Mouse (Mus musculus) left cerebral cortex, postnatal 36 days (tissue): ENCODE results near the gene P2rx7. TPM values are rescaled to one million over a fixed set of nuclear protein-coding genes. Genes with fewer than 3 reads are reported as not detected.

Experiments used
- DNase-seq, 2 experiments: peaks; one replicate each; pipeline ENCODE4 v3.0.0; 2021 to 2022; ENCODE audit warnings: low spot score in 2 of 2, mixed read lengths in 1 of 2
- intact Hi-C: fragments of 180-260 bp; cut with DNase I; formaldehyde crosslinking; loops from one replicate; pipeline ENCODE4 v1.15.1; 2025
- microRNA-seq: library from miRNA; unstranded; fragments of <30 nt; microRNA quantifications from one replicate; pipeline ENCODE4 v1.2.0, GENCODE M21; 2022
- total RNA-seq, 2 experiments: library from RNA; stranded (reverse); gene quantifications; 2 replicates each; pipeline ENCODE4 v1.2.3; 2021

The P2rx7 gene
- total RNA-seq, 2 experiments from 2014 or later: 8.0 to 8.8 TPM

DNA sequence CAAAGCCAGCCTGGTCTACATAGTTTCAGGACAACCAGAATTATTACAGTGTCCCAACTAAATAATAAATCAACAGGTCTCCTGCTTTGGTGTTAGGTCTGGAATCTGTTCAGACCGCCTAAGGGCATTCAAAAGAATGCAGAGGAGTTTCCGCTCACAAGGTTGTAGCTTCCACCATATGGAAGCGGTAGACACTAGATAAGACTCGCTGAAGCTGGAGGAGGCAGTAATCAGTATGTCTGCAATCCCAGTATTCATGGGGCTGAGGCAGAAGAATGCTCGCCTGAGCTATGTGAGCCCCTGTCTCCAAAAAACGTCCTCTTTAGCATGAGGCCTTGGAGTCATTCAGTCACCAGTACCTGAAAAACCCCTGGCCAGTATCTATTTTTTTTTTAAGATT, 65.1 kb downstream of the P2rx7 start:
- no peak for DNase-seq
- intact Hi-C loops: loop anchor here (5.0 kb wide), 1 partner anchor 57 kb away; no protein-coding TSS in a partner anchor

DNA sequence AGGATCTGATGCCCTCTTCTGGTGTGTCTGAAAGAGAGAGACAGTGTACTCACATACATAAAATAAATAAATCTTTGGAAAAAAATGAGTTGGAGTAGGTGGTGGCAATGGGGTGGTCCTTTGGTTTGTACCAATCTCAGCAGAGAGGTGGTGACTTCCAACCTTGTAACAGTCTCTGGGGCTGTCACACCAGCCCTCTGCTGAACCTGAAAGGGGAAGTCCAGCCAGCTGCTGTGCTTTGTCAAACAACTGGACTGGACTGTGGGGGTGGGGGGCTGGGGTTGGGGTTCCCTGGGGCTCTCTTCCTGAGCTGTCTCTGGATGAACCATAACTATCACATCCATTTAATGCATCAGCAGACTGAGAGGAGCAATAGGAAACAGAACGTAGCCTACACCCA, 72.0 kb downstream of the P2rx7 start:
- intact Hi-C loops: no loop called here
- DNase-seq: no peak

DNA sequence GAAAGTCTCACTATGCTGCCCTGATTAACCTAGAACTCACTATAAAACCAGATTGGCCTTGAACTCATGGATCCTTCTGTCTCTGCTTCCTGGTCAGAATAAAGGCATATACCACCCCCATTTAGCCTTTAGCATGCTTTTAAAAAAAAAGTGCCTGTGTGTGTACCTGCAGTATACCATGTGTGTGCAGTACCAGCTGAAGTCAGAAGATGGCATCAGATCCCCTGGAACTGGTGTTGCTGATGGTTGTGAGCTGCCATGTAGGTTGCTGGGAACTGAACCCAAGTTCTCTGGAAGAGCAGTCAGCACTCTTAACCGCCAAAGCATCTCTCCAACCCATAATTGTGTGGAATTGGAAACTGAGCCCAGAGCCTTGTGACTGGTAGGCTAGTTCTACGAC, 73.1 kb downstream of the P2rx7 start:
- intact Hi-C loops: no loop called here

DNA sequence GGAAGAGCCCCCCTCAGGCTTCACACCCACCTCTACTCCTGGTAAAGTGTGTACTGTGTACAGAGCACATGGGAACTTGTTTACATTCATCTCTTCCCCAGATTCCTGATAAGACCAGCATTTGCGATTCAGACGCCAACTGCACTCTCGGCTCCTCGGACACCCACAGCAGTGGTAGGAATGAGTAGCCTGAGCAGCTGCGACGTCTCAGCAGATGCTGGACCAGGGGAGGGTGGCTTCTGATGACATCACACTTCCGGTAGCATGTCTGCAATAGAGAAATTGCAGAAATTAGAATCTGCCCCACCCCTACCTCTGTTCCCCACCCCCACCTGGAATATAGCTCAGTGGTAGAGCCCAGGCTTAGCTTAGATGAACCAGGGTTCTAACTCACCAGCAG, 74.7 kb downstream of the P2rx7 start:
- intact Hi-C loops: no loop called here
- no peak for DNase-seq

More for the DNA sequence above, 73.1 kb downstream of the P2rx7 start:
- DNase-seq: no peak

DNA sequence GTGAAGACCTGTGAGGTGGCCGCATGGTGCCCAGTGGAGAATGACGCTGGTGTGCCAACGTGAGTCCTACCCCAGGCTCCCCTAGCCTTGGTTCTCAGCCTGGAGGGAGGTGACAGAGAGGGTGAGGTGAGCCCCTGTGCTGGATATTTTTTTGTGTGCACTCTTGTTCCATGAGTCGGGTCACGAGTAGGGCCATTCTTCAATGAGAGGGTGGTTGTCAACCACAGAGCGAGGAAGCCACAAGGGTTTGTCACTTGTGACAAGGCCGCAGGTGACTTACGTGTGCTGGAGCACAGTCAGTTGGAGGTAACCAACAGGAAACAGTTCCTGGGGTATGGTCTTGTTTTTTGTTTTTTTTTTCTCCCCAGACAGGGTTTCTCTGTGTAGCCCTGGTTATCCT, 75.5 kb downstream of the P2rx7 start:
- intact Hi-C loops: no loop called here
- DNase-seq: no peak

DNA sequence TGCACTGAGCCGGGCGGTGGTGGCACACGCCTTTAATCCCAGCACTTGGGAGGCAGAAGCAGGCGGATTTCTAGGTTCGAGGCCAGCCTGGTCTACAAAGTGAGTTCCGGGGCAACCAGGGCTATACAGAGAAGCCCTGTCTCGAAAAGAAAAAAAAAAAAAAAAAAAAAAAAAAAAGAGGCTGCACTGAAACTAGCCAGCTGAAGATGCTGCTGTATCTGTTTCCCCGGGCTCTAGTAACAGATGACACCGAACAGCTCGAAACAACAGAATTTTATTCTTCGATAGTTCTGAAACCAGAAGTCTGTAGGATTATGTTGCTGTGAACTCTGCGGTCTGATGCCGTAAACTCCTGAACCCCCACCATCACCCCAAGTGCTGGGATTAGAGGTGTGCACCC, 81.7 kb downstream of the P2rx7 start:
- DNase-seq: no peak
- intact Hi-C loops: loop anchor here (5.0 kb wide), 3 partner anchors 73 to 323 kb away; partner anchors contain the start of gene Anapc7

DNA sequence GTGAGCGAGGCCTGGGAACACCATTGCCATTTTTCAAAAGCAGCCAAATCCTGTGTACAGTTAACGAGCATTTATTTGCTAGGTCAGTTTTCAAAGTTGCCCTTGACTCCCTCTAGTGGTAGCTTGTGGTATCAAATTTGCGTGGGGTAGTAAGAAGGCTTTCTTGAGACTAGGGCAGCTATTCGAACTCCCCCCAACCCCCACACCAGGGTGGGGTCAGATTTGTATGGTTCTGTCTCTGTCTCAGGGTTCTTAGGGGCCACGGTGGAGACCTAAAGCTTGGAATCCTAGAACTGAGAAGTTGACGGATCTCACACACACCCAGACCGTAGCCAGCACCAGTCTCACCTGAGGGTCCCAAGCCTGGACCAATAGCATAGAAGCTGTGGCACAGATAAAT, 82.4 kb downstream of the P2rx7 start:
- DNase-seq: peak; percentile 50 to 57
- intact Hi-C loops: loop anchor here (5.0 kb wide), 3 partner anchors 74 to 324 kb away; partner anchors contain the start of gene Anapc7

DNA sequence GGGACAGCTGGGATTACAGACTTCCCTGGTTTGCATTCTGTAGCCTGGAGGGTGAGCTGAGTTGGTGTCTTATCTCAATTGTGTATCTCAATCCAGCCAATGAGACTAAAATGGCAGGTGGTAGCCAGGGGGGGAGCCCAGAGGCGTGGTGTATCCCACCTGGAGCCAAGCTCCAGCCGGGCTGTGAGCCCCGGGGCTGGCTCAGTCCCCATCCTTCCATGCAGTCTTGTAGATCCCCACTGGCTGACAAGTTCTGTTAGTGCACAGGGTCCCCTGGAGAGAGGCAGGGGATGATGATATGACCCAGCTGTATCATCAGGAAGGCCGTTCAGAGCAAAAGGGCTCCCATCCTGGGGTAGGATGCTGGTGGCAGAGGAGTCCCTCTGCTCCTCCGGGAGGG, 82.9 kb downstream of the P2rx7 start:
- intact Hi-C loops: loop anchor here (5.0 kb wide), 3 partner anchors 74 to 324 kb away; partner anchors contain the start of gene Anapc7
- no peak for DNase-seq

DNA sequence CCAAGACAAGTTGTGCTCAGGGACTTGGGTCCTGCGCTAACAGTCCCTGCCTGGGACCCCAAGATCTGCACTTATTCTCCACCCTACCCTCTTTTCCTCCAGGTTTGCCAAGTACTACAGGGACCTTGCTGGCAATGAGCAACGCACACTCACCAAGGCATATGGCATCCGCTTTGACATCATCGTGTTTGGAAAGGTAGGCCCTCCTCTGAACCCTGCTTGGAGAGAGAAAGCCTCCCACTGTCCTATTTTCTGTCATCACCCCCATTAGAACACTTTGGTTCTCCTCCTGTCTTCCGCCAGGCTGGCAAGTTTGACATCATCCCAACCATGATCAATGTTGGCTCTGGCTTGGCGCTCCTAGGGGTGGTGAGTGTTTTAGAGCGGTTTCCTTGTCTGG, 83.4 kb downstream of the P2rx7 start:
- no peak for DNase-seq
- intact Hi-C loops: loop anchor here (5.0 kb wide), 3 partner anchors 75 to 325 kb away; partner anchors contain the start of gene Anapc7

DNA sequence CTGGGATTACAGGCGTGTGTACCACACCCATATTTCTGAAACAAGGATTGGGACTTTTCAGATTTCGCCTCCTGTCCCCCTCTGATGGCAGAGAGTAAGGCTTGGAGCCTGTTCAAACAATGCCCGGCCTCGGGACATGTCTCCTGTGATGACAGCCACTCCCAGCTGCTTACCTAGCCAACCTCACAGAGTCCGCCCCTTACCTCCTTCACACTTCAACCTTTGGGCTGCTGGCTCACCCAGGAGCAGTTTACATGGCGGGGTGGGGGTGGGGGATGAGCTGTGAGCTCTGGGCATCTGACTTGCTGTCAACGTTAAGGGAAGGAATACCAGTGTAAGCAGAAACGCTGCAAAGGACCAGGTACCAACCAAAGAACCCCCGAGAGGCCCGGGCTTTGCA, 87.1 kb downstream of the P2rx7 start:
- no peak for DNase-seq
- intact Hi-C loops: no loop called here

DNA sequence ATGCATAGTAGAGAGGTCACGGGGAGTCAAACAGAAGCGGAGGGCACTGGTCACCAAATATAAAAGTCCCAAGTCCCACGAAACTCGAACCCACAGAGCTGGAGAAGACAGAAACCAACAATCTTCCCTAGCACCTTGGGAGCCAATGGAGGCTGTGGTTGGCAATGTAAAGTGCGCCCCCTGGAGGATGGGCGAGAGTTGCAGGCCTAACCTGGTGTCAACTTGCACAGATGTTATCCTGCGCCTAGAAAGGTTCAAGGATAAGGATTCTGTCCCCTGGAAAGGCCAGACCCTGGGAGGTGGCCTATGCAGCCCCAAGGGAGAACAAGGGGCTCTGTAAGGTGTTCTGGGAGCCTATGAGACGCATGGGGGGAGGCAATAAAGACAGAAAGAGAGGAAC, 87.6 kb downstream of the P2rx7 start:
- intact Hi-C loops: no loop called here
- peak; percentile 61 to 63 for DNase-seq

DNA sequence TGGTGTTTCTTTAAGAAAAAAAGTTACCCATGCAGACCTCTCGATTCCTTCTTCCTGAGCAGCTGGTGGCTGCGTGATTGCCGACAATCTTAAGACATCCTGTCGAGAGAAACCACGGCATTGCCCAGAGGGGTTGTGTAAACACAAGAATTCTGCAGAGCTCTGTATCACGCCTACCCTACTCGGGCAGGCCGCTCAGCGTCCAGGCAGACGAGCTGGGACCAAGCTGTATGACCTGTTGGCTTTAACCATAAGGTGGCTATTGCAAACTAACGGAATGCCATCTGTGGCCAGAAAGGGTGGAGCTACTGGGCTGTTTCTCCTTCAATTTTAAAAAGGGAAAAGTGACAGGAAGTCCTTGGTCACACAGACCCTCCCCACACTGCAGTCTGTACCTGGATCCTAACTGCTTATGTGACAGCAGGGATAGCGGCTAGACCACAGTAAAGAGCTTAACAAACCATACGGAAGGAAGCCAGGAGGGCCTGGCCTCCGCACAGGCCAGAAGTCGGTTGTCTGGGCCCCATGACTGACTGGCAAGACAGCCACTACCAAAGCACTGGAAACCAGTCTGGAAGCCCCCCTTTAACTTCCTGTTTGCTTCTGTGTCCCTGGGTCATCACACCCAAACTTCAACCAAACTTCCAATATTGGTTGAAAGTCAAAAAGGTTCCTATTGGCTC, 88.4 kb downstream of the P2rx7 start:
- intact Hi-C loops: no loop called here

DNA sequence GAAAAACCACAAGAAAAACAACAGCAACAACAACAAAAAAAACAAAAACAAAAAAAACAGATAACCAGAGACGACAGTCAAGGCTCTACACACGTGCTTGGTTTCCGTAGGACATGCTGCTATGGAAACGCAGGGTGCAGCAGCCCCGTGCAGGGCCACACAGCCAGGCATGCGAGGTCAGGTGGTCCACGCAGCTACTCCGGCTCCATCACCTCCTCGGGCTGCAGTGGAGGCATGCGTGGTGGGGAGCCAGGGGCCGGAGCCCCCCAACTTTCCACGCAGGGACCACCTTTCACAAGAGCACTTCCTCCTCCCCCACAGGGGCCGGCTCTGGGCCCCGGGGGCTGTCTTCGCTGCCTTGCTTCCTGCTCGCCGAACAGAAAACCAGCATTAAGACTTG, 90.2 kb downstream of the P2rx7 start:
- intact Hi-C loops: no loop called here
- no peak for DNase-seq

More for the DNA sequence above, 88.4 kb downstream of the P2rx7 start:
- DNase-seq: no peak

DNA sequence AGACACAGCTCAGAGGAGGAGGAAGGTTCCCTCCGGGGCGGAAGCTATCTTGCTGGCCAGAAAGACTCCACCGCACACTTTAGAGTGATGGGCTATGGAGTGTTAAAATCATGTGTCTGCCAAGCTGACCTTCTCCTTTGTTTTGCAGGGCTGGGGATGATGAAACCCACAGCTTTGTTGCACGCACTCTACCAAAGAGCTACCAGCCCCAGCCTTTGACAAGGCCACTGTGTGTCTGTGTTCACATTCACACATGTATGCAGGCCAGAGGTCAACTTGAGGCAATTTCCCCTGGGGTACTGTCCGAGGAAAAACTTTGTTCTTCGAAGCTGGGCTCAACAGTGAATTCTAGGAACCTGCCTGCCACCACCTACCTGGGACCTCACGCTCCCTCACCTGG, 92.1 kb downstream of the P2rx7 start:
- intact Hi-C loops: no loop called here
- no peak for DNase-seq

DNA sequence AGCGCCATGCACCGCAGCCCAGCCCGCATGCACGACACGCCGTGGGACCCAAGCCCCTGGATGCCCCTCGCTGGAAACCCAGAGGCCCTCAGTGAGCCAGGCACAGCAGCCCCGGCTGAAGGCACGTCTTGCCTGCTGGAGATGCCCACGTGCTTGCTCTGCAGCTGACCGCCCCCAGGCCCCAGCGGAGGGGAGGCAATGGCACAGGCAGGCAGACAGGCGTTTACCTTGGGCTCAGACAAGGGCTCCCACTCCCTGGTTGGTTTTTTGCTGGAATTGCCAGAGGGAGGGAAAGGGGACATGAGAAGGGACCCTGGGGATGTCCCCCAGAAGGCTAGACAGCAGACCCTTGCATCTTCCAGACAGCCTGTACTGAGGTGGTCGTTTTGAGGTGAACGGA, 93.0 kb downstream of the P2rx7 start:
- intact Hi-C loops: no loop called here
- no peak for DNase-seq

Small RNAs within 50 kb of the gene (microRNA-seq; reads per million reads assigned to microRNA genes)
- gene Mir8115: 1.0 reads per million

Other genes starting within 250 kb of the P2rx7 start
- 10 to 100 TPM; 31.5 to 34.0 TPM for gene Anapc7, start 222.2 kb upstream of the P2rx7 start, total RNA-seq
- 100 to 1,000 TPM; 681 to 755 TPM for gene Atp2a2, start 141.7 kb upstream of the P2rx7 start, total RNA-seq
- gene Ift81, start 29.4 kb upstream of the P2rx7 start, total RNA-seq: 10 to 100 TPM; 37.1 to 46.0 TPM
- gene P2rx4, start 63.6 kb downstream of the P2rx7 start, total RNA-seq: 10 to 100 TPM; 19.2 to 19.3 TPM
- gene Camkk2, start 135.5 kb downstream of the P2rx7 start, total RNA-seq: 100 to 1,000 TPM; 243 to 273 TPM
- gene Anapc5, start 177.4 kb downstream of the P2rx7 start, total RNA-seq: 100 to 1,000 TPM; 208 to 231 TPM
- gene Rnf34, start 206.1 kb downstream of the P2rx7 start, total RNA-seq: 10 to 100 TPM; 50.4 to 53.8 TPM